Comparison of ENCODE assay signal across 27 mouse cellular contexts in genomic region chr1:131671113-131671512, GRCm38 (mm10). TPM values are rescaled to one million over a fixed set of nuclear protein-coding genes. Genes with fewer than 3 reads are reported as not detected.
DNase-seq lines count a peak whose midpoint lies in the region; ATAC-seq lines count a peak whose summit lies in the region.
"Had no signal": no experiment of that assay in that cellular context is flagged by ENCODE, and none has a peak within 500 bp of the region (broad histone marks: within the 10 kb centered on the region; RNA-seq: fewer than 3 reads in every experiment).

No protein-coding gene starts in this region.

- H3K27ac ChIP-seq in hindbrain, embryonic 14.5 days: no peak overlapping the region
- H3K27ac ChIP-seq: forebrain, embryonic 10.5 days; forebrain, embryonic 13.5 days; heart, embryonic 15.5 days; hindbrain, embryonic 15.5 days had no signal

- H3K4me3 ChIP-seq in hindbrain, embryonic 14.5 days (replicated peaks; ENCODE audit: low read length): no peak overlapping the region
- H3K4me3 ChIP-seq: forebrain, embryonic 10.5 days; forebrain, embryonic 13.5 days; heart, embryonic 12.5 days; heart, embryonic 15.5 days; hindbrain, embryonic 15.5 days had no signal

- no peaks in the 10 kb centered on the region for H3K9me3 ChIP-seq in hindbrain, embryonic 14.5 days (ENCODE audit: control insufficient read depth, low read length)
- H3K9me3 ChIP-seq: forebrain, embryonic 10.5 days; forebrain, embryonic 13.5 days; heart, embryonic 12.5 days; heart, embryonic 15.5 days; hindbrain, embryonic 15.5 days had no signal

- DNase-seq in A20 (ENCODE audit: low read depth, low spot score) (peak; percentile 63), MN1 (ENCODE audit: low spot score) (no peak)
- peak; percentile 56 for DNase-seq in splenic B cell, adult 2 months (ENCODE audit: low read depth, low spot score)
- DNase-seq in hindbrain, embryonic 14.5 days (ENCODE audit: low spot score): no peak
- no peak for DNase-seq in lung, postnatal 36 days
- DNase-seq: adrenal gland, postnatal 10 days; adrenal gland, postnatal 36 days; cerebellum, adult 8-10 months; cerebellum, postnatal 10 days; cerebellum, postnatal 36 days; gastrocnemius, postnatal 10 days; gastrocnemius, postnatal 36 days; heart, adult 18-20 months; heart, postnatal 10 days; heart, postnatal 36 days had no signal

- peak; percentile 52 for ATAC-seq in common myeloid progenitor, adult 5-6 weeks (replicated peaks; ENCODE audit: low read depth, poor library complexity, severe bottlenecking)
- peak; percentile 76 for ATAC-seq in megakaryocyte, adult 5-6 weeks (ENCODE audit: poor library complexity, severe bottlenecking)
- no peak for ATAC-seq in hindbrain, embryonic 14.5 days (ENCODE audit: low FRiP score)
- ATAC-seq: CD4-positive, CD25-positive, alpha-beta regulatory T cell, adult 4 months; forebrain, embryonic 13.5 days; forebrain, embryonic 16.5 days; Patski had no signal

- H3K4me2 ChIP-seq in hindbrain, embryonic 14.5 days (replicated peaks): no peak overlapping the region
- H3K4me2 ChIP-seq: forebrain, embryonic 13.5 days; heart, embryonic 12.5 days; heart, embryonic 15.5 days; hindbrain, embryonic 15.5 days had no signal

- no peaks in the 10 kb centered on the region for H3K36me3 ChIP-seq in splenic B cell, adult 2 months (ENCODE audit: control insufficient read depth, insufficient read depth, low read length, poor library complexity, severe bottlenecking)
- no peaks in the 10 kb centered on the region for H3K36me3 ChIP-seq in hindbrain, embryonic 14.5 days (replicated peaks; ENCODE audit: control insufficient read depth, insufficient read depth)
- H3K36me3 ChIP-seq: forebrain, embryonic 10.5 days; heart, embryonic 12.5 days; heart, embryonic 15.5 days; hindbrain, embryonic 15.5 days had no signal

- H3K27me3 ChIP-seq in splenic B cell, adult 2 months (ENCODE audit: control insufficient read depth, insufficient read depth, low read length, poor library complexity, severe bottlenecking): no peaks in the 10 kb centered on the region
- H3K27me3 ChIP-seq in hindbrain, embryonic 14.5 days (ENCODE audit: control insufficient read depth, insufficient read depth, low read length): no peaks in the 10 kb centered on the region
- H3K27me3 ChIP-seq: forebrain, embryonic 13.5 days; heart, embryonic 15.5 days; hindbrain, embryonic 15.5 days had no signal

- WGBS in hindbrain, embryonic 14.5 days: 93% methylated on average over 8 of the region's 8 CpGs

- no peaks in the 10 kb centered on the region for H3K4me1 ChIP-seq in hindbrain, embryonic 14.5 days (replicated peaks; ENCODE audit: control insufficient read depth, insufficient read depth, low read length)
- H3K4me1 ChIP-seq: forebrain, embryonic 10.5 days; forebrain, embryonic 13.5 days; heart, embryonic 12.5 days; heart, embryonic 15.5 days; hindbrain, embryonic 15.5 days had no signal

- H3K9ac ChIP-seq in hindbrain, embryonic 14.5 days: no peak overlapping the region
- H3K9ac ChIP-seq: forebrain, embryonic 13.5 days; heart, embryonic 12.5 days; heart, embryonic 15.5 days; hindbrain, embryonic 15.5 days had no signal

RNA-seq across cellular contexts. Expression of gene Rab7b, which starts 17.4 kb away (rescaled TPM):
- 10.5 and 11.4 TPM in 2 replicates for total RNA-seq in common myeloid progenitor, adult 5-6 weeks (2017)
- 3.3 and 4.0 TPM in 2 replicates for total RNA-seq in megakaryocyte, adult 5-6 weeks (2015)
- total RNA-seq in megakaryocyte, adult 5-6 weeks (2017): 22.4 TPM in 2 replicates
- polyA plus RNA-seq in hindbrain, embryonic 14.5 days (2014; fragmentation: Nextera tagmentation; extraction: Ambion mirVana): 1.1 and 1.6 TPM in 2 replicates

RNA-seq across cellular contexts. Expression of gene Ctse, which starts 33.0 kb away (rescaled TPM):
- 56.9 and 66.7 TPM in 2 replicates for total RNA-seq in common myeloid progenitor, adult 5-6 weeks (2017)
- total RNA-seq in megakaryocyte, adult 5-6 weeks (2015): 32.7 and 55.0 TPM in 2 replicates
- 15.1 and 31.0 TPM in 2 replicates for total RNA-seq in megakaryocyte, adult 5-6 weeks (2017)
- polyA plus RNA-seq in hindbrain, embryonic 14.5 days (2014; fragmentation: Nextera tagmentation; extraction: Ambion mirVana): 0.16 TPM in 1 of 2 replicates, not detected in the other
- total RNA-seq: ES-E14 had no signal
- polyA plus RNA-seq: C2C12; forebrain, embryonic 10.5 days; forebrain, embryonic 13.5 days; forebrain, embryonic 16.5 days; hindbrain, embryonic 15.5 days; Patski had no signal

Comparison
In these comparisons a context has a peak if more than half of its experiments do, and no peak if none do; other contexts are left out.
1. DNase-seq: peak in A20 (single experiment) and splenic B cell, adult 2 months (single experiment); none in hindbrain, embryonic 14.5 days (single experiment), lung, postnatal 36 days (single experiment) and MN1 (single experiment).